Mouse (Mus musculus) adrenal gland, postnatal 14 days (tissue): ENCODE results near the gene Samm50. TPM values are rescaled to one million over a fixed set of nuclear protein-coding genes. Genes with fewer than 3 reads are reported as not detected.
"Not testable (repeated sequence)": the region's sequence is repeated elsewhere in the genome, so short reads cannot be mapped to it uniquely, and the experiment has no call there.

Experiments used
- DNase-seq: peaks from one replicate; pipeline ENCODE4 v3.0.0; 2021; ENCODE audit warnings: mixed read lengths
- long read RNA-seq, 2 experiments: library from polyadenylated mRNA; stranded (forward); transcript quantifications; one replicate each; pipeline ENCODE4 v2.0.0; 2021
- total RNA-seq: library from RNA; stranded (reverse); gene quantifications from 2 replicates; pipeline ENCODE4 v1.2.3, GENCODE M21; 2021

Samm50 gene
- total RNA-seq = 213 and 228 TPM in 2 replicates
- long read RNA-seq, experiment 1, full-length matches to known transcripts = 50 of 122 reads
- long read RNA-seq, experiment 1, partial matches to known transcripts = 68 of 122 reads
- long read RNA-seq, experiment 1, other reads (novel, unspliced or antisense) = 4 of 122 reads
- long read RNA-seq, experiment 2, full-length matches to known transcripts = 47 of 122 reads
- long read RNA-seq, experiment 2, partial matches to known transcripts = 71 of 122 reads
- long read RNA-seq, experiment 2, other reads (novel, unspliced or antisense) = 4 of 122 reads

- peak; percentile 94 for DNase-seq
Measured at GRCm38 (mm10) chr15:84192058-84192791, at the start of gene Samm50. Gene Samm50 (plus strand): TSS chr15:84192241.

- DNase-seq = no peak
Measured at GRCm38 (mm10) chr15:84156158-84156557, 35.9 kb upstream of the Samm50 start.

GRCm38 (mm10) chr15:84157530-84157929 is 34.5 kb upstream of the Samm50 start:
- not testable (repeated sequence) for DNase-seq

GRCm38 (mm10) chr15:84161871-84162270 is 30.2 kb upstream of the Samm50 start:
- DNase-seq = peak; percentile 46

GRCm38 (mm10) chr15:84166818-84167217 is 25.2 kb upstream of the Samm50 start:
- DNase-seq = no peak

- DNase-seq = peak; percentile 97
Measured at GRCm38 (mm10) chr15:84167600-84167999, 24.4 kb upstream of the Samm50 start, which contains the start of gene Pnpla3. Gene Pnpla3 (plus strand): TSS chr15:84167837.

- peak; percentile 56 for DNase-seq
Measured at GRCm38 (mm10) chr15:84168170-84169161, 23.6 kb upstream of the Samm50 start.

- no peak for DNase-seq
Measured at GRCm38 (mm10) chr15:84169511-84169910, 22.5 kb upstream of the Samm50 start.

- DNase-seq = no peak
Measured at GRCm38 (mm10) chr15:84171166-84171565, 20.9 kb upstream of the Samm50 start.

- no peak for DNase-seq
Measured at GRCm38 (mm10) chr15:84178733-84179132, 13.3 kb upstream of the Samm50 start.

GRCm38 (mm10) chr15:84182000-84182399 is 10.0 kb upstream of the Samm50 start:
- DNase-seq = peak; percentile 39

GRCm38 (mm10) chr15:84183967-84184366 is 8.1 kb upstream of the Samm50 start:
- peak; percentile 61 for DNase-seq

GRCm38 (mm10) chr15:84186196-84186595 is 5.8 kb upstream of the Samm50 start:
- DNase-seq = no peak

GRCm38 (mm10) chr15:84188887-84189530 is 3.0 kb upstream of the Samm50 start:
- no peak for DNase-seq

GRCm38 (mm10) chr15:84189881-84190280 is 2.2 kb upstream of the Samm50 start:
- DNase-seq = no peak

- DNase-seq = no peak
Measured at GRCm38 (mm10) chr15:84191724-84192057, 350 bp upstream of the Samm50 start.

- DNase-seq = peak; percentile 52
Measured at GRCm38 (mm10) chr15:84196486-84197165, 4.6 kb downstream of the Samm50 start.

GRCm38 (mm10) chr15:84207327-84207726 is 15.3 kb downstream of the Samm50 start:
- DNase-seq = no peak

- DNase-seq = no peak
Measured at GRCm38 (mm10) chr15:84209517-84210412, 17.7 kb downstream of the Samm50 start.

- no peak for DNase-seq
Measured at GRCm38 (mm10) chr15:84210461-84210860, 18.4 kb downstream of the Samm50 start.
